Mouse (Mus musculus) thymus, adult 2 months (tissue): ENCODE measurements around the gene Kirrel3.

ENCODE experiments used
- CTCF ChIP-seq: fragments of 200-500 bp; IDR thresholded peaks from 2 replicates; pipeline ENCODE4 v1.5.1; 2012; ENCODE audit warnings: mild to moderate bottlenecking, control low read depth, low read length, moderate library complexity, borderline replicate concordance; ENCODE audit not compliant: control insufficient read depth, poor library complexity, insufficient read depth; ENCODE audit errors: extremely low read depth
- POLR2A ChIP-seq: fragments of 200-500 bp; IDR thresholded peaks from 2 replicates; pipeline ENCODE4 v1.6.1; 2012; ENCODE audit warnings: mild to moderate bottlenecking, low read length, control low read depth, moderate library complexity; ENCODE audit not compliant: control insufficient read depth, poor library complexity, insufficient read depth; ENCODE audit errors: extremely low read depth

DNA sequence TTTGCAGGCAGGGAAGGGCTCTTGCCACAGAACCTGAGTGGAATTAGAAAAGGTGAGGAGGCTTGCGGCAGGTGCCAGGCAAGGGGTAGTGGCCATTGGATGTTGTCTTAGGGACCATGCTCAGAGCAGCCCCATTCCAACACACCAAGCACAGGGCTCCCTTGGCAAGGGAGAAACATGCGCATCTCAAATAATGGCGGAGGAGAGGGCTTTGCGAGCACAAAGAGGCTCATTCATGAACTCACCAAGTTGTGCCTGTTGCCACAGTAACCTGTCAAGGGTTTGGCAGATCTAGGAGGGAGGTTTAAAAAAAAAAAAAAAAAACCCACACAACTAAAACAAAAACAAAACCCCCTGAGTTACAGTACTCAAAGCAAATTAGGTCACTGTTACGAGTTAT, 72.2 kb downstream of the Kirrel3 start:
- no peak for TF ChIP-seq CTCF
- TF ChIP-seq POLR2A: no peak
